Mouse (Mus musculus) liver, postnatal 0 days (tissue): ENCODE measurements at regions not wholly inside any gene's neighbourhood (a gene's known extent, or its start where the extent isn't known, plus 50 kb on each side); places are given as distances from the start of the nearest gene placed in this dataset.
"Not testable (repeated sequence)": the region's sequence is repeated elsewhere in the genome, so short reads cannot be mapped to it uniquely, and the experiment has no call there.

Experiments
- ATAC-seq: fragments of 200-750 bp; cut with Nextera tagmentation; 2 replicates; pipeline ENCODE4 v1.8.0; 2017; ENCODE audit warnings: mild to moderate bottlenecking, moderate library complexity
- DNase-seq: peaks from one replicate; pipeline ENCODE4 v3.0.0-alpha.2; 2016
- H3K27ac ChIP-seq: fragments of 300-500 bp; sonication (generic); 2 replicates; pipeline ENCODE4 v1.5.1; 2014; ENCODE audit warnings: antibody characterized with exemption, moderate library complexity, mild to moderate bottlenecking, low read depth
- H3K27me3 ChIP-seq: fragments of 300-500 bp; sonication (generic); 2 replicates; pipeline ENCODE4 v1.6.1; 2014; ENCODE audit warnings: low read length, control low read depth, mixed read lengths; ENCODE audit not compliant: insufficient read depth
- H3K36me3 ChIP-seq: fragments of 300-500 bp; sonication (generic); replicated peaks from 2 replicates; pipeline ENCODE4 v1.6.1; 2014; ENCODE audit warnings: mild to moderate bottlenecking, control low read depth, low read length, moderate library complexity, mixed read lengths; ENCODE audit not compliant: insufficient read depth
- H3K4me1 ChIP-seq: fragments of 300-500 bp; sonication (generic); 2 replicates; pipeline ENCODE4 v1.6.1; 2014; ENCODE audit warnings: antibody characterized with exemption, mild to moderate bottlenecking, control low read depth; ENCODE audit not compliant: insufficient read depth
- H3K4me2 ChIP-seq: fragments of 300-500 bp; sonication (generic); 2 replicates; pipeline ENCODE4 v1.6.1; 2014; ENCODE audit warnings: low read depth, mild to moderate bottlenecking, low read length, moderate library complexity, mixed read lengths
- H3K4me3 ChIP-seq: fragments of 300-500 bp; sonication (generic); 2 replicates; pipeline ENCODE4 v1.5.1; 2014; ENCODE audit warnings: low read depth, low read length
- H3K9ac ChIP-seq: fragments of 300-500 bp; sonication (generic); replicated peaks from 2 replicates; pipeline ENCODE4 v1.6.1; 2014; ENCODE audit warnings: mild to moderate bottlenecking, moderate library complexity
- H3K9me3 ChIP-seq: fragments of 300-500 bp; sonication (generic); 2 replicates; pipeline ENCODE4 v1.6.1; 2016; ENCODE audit warnings: mild to moderate bottlenecking, control low read depth, low read length, mixed read lengths
- CTCF ChIP-seq: sonication (generic); IDR thresholded peaks from 2 replicates; pipeline ENCODE4 v1.5.1; 2016; ENCODE audit warnings: antibody characterized with exemption, low read depth
- EP300 ChIP-seq: IDR thresholded peaks from 2 replicates; pipeline ENCODE4 v1.6.1; 2016; ENCODE audit warnings: antibody characterized with exemption, low read depth, mild to moderate bottlenecking
- WGBS: fragments of 180-500 bp; shearing (Covaris S2); extraction: QIAGEN DNeasy Blood & Tissue Kit; methylation state at CpG from one replicate; pipeline ENCODE4 v1.1.7; 2014; ENCODE audit not compliant: insufficient replicate concordance; 5-methylcytosine and 5-hydroxymethylcytosine counted together

GRCm38 (mm10) chr3:39845123-39845522, 686.0 kb upstream of the Intu start:
- no peaks in the 10 kb centered on the region for H3K9me3 ChIP-seq
- no peak overlapping the region for H3K27ac ChIP-seq
- H3K27me3 ChIP-seq = no peaks in the 10 kb centered on the region
- DNase-seq = no peak
- H3K4me1 ChIP-seq = no peaks in the 10 kb centered on the region
- H3K4me3 ChIP-seq = no peak overlapping the region
- 76% methylated on average over 2 of the region's 2 CpGs for WGBS
- H3K4me2 ChIP-seq = no peak overlapping the region
- TF ChIP-seq EP300 = no peak
- no peak for TF ChIP-seq CTCF
- ATAC-seq = no peak
- no peaks in the 10 kb centered on the region for H3K36me3 ChIP-seq
- H3K9ac ChIP-seq = no peak overlapping the region

GRCm38 (mm10) chr3:39848829-39849228, 682.3 kb upstream of the Intu start:
- Histone ChIP-seq H3K36me3 (no peaks in the 10 kb centered on the region), H3K27me3 (no peaks in the 10 kb centered on the region), H3K9ac (no peak overlapping the region), H3K4me2 (no peak overlapping the region), H3K27ac (no peak overlapping the region), H3K9me3 (no peaks in the 10 kb centered on the region), H3K4me1 (no peaks in the 10 kb centered on the region), H3K4me3 (no peak overlapping the region)
- DNase-seq (no peak), ATAC-seq (no peak)
- 73% methylated on average over 6 of the region's 6 CpGs for WGBS
- TF ChIP-seq CTCF = no peak
- no peak for TF ChIP-seq EP300

DNA sequence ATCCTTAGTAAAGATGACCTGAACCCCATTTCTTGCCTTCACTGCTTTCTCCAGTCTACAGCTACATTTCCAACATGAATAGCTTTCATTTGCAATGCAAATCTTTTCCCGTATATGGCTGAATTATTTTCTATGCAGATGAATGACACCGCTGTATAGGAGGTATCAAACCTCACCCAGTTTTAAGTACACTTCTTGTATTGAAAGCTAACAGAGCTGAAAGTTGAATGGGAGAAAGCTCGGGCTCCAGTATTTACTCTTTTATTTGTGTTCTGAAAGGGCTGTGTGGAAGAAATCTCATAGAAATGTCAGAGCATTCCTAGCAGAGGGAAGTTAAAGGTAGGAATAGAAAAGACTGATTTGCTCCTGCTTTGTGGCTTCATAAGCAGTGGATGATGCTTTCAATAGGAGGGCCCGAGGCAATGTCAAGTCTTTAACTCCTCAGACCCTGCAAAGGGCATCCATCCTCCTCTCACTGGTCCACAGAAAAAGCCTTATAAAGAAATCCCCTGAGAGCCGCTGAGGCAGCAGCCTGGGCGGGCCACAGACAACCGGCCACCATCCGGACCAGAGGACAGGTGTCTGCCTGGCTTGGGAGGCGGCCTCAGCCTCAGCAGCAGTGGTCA, 673.8 kb upstream of the Intu start:
- H3K27ac ChIP-seq = no peak overlapping the region
- no peak for ATAC-seq
- H3K9ac ChIP-seq = no peak overlapping the region
- H3K4me2 ChIP-seq = no peak overlapping the region
- no peak overlapping the region for H3K4me3 ChIP-seq
- 81% methylated on average over 8 of the region's 9 CpGs for WGBS
- no peaks in the 10 kb centered on the region for H3K36me3 ChIP-seq
- no peak for DNase-seq
- no peaks in the 10 kb centered on the region for H3K9me3 ChIP-seq
- no peaks in the 10 kb centered on the region for H3K4me1 ChIP-seq
- TF ChIP-seq CTCF (no peak), EP300 (no peak)
- H3K27me3 ChIP-seq = no peaks in the 10 kb centered on the region

- DNase-seq = not testable (repeated sequence)
Measured at GRCm38 (mm10) chr3:39876046-39876445, 655.0 kb upstream of the Intu start.

GRCm38 (mm10) chr3:39884370-39884769, 646.7 kb upstream of the Intu start:
- H3K9me3 ChIP-seq = no peaks in the 10 kb centered on the region
- TF ChIP-seq EP300 (no peak), CTCF (no peak)

More at GRCm38 (mm10) chr3:39876046-39876445, 655.0 kb upstream of the Intu start:
- not testable (repeated sequence) for H3K27me3 ChIP-seq, H3K9me3 ChIP-seq, H3K4me2 ChIP-seq, H3K36me3 ChIP-seq, H3K27ac ChIP-seq, H3K9ac ChIP-seq, H3K4me3 ChIP-seq, H3K4me1 ChIP-seq, ATAC-seq
- WGBS = 68% methylated on average over 1 of the region's 1 CpGs

GRCm38 (mm10) chr3:39888376-39888775, 642.7 kb upstream of the Intu start:
- no peak overlapping the region for H3K27ac ChIP-seq
- H3K27me3 ChIP-seq = no peaks in the 10 kb centered on the region
- no peaks in the 10 kb centered on the region for H3K4me1 ChIP-seq
- no peak overlapping the region for H3K9ac ChIP-seq
- DNase-seq (no peak), ATAC-seq (no peak)
- no peak for TF ChIP-seq CTCF
- TF ChIP-seq EP300 = no peak
- H3K9me3 ChIP-seq = no peaks in the 10 kb centered on the region
- WGBS = 71% methylated on average over 5 of the region's 5 CpGs
- H3K4me3 ChIP-seq = no peak overlapping the region
- no peak overlapping the region for H3K4me2 ChIP-seq
- H3K36me3 ChIP-seq = no peaks in the 10 kb centered on the region

More at GRCm38 (mm10) chr3:39884370-39884769, 646.7 kb upstream of the Intu start:
- WGBS = 78% methylated on average over 4 of the region's 4 CpGs
- ATAC-seq (no peak), DNase-seq (no peak)
- Histone ChIP-seq H3K27ac (no peak overlapping the region), H3K27me3 (no peaks in the 10 kb centered on the region), H3K4me2 (no peak overlapping the region), H3K4me3 (no peak overlapping the region), H3K9ac (no peak overlapping the region), H3K36me3 (no peaks in the 10 kb centered on the region), H3K4me1 (no peaks in the 10 kb centered on the region)

DNA sequence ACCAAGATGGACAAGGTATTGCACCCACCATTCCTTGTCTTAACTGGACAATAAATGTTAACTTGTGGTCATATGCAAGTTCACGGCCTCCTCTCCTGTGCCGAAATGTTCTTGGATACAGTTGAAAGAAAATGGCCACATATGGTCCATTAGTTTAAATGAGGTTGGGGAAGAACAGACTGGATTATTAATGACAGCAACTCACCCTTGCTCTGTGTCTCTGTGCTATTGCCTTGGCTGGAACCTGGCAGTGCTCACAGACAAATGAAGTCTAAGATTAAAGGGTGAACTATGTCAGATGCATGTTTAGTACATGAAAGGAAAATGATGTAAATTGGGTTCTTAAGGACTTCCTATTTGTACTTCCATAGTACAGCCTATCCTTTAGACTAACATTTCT, 641.9 kb upstream of the Intu start:
- Histone ChIP-seq H3K4me3 (no peak overlapping the region), H3K27ac (no peak overlapping the region), H3K9me3 (no peaks in the 10 kb centered on the region), H3K27me3 (no peaks in the 10 kb centered on the region), H3K4me2 (no peak overlapping the region), H3K4me1 (no peaks in the 10 kb centered on the region), H3K9ac (no peak overlapping the region), H3K36me3 (no peaks in the 10 kb centered on the region)
- WGBS = 81% methylated on average over 2 of the region's 2 CpGs
- no peak for TF ChIP-seq CTCF
- TF ChIP-seq EP300 = no peak
- ATAC-seq (no peak), DNase-seq (no peak)
